Mouse (Mus musculus) E14TG2a.4 (cell line): ENCODE results near the gene Galr2.

Experiments used
- H3K27me3 ChIP-seq: 2 replicates; pipeline ENCODE4 v1.6.1; 2014; ENCODE audit warnings: low read length, control low read depth; ENCODE audit not compliant: insufficient read depth
- H3K36me3 ChIP-seq: 2 replicates; pipeline ENCODE4 v1.6.1; 2014; ENCODE audit warnings: low read length, control low read depth; ENCODE audit not compliant: insufficient read depth
- H3K4me1 ChIP-seq: replicated peaks from 2 replicates; pipeline ENCODE4 v1.6.1; 2014; ENCODE audit warnings: low read depth, low read length, control low read depth
- H3K4me3 ChIP-seq: replicated peaks from 2 replicates; pipeline ENCODE4 v1.5.1; 2014; ENCODE audit warnings: mild to moderate bottlenecking, low read length
- H3K9me3 ChIP-seq: 2 replicates; pipeline ENCODE4 v1.6.1; 2014; ENCODE audit warnings: low read length, control low read depth
- CTCF ChIP-seq: conservative IDR thresholded peaks from 2 replicates; pipeline ENCODE4 v1.5.1; 2014; ENCODE audit warnings: low read length
- NANOG ChIP-seq: IDR thresholded peaks from 2 replicates; pipeline ENCODE4 v1.6.1; 2014; ENCODE audit warnings: borderline replicate concordance, low read length, mixed read lengths
- POU5F1 ChIP-seq: IDR thresholded peaks from 2 replicates; pipeline ENCODE4 v1.6.1; 2014; ENCODE audit warnings: low read length, borderline replicate concordance

Galr2 gene

GRCm38 (mm10) chr11:116247502-116248222 lies 33.1 kb upstream of the Galr2 start:
- H3K4me1 ChIP-seq: peaks cover 51% of the 10 kb centered on the region
- H3K36me3 ChIP-seq: peaks cover 98% of the 10 kb centered on the region
- no peaks in the 10 kb centered on the region for H3K27me3 ChIP-seq
- no peak overlapping the region for H3K4me3 ChIP-seq
- TF ChIP-seq POU5F1 (no peak), NANOG (no peak), CTCF (no peak)
- H3K9me3 ChIP-seq: no peaks in the 10 kb centered on the region

GRCm38 (mm10) chr11:116250898-116251297 lies 29.8 kb upstream of the Galr2 start:
- no peak for TF ChIP-seq CTCF
- no peak for TF ChIP-seq NANOG
- no peak for TF ChIP-seq POU5F1
- Histone ChIP-seq H3K9me3 (no peaks in the 10 kb centered on the region), H3K4me1 (peaks cover 30% of the 10 kb centered on the region), H3K4me3 (no peak overlapping the region), H3K27me3 (no peaks in the 10 kb centered on the region), H3K36me3 (peaks cover 99% of the 10 kb centered on the region)

- H3K36me3 ChIP-seq: peaks cover 94% of the 10 kb centered on the region
These were observed 27.6 kb upstream of the Galr2 start for GRCm38 (mm10) chr11:116253076-116253600.

GRCm38 (mm10) chr11:116254627-116255026 lies 26.1 kb upstream of the Galr2 start:
- Histone ChIP-seq H3K27me3 (no peaks in the 10 kb centered on the region), H3K36me3 (peaks cover 94% of the 10 kb centered on the region), H3K9me3 (no peaks in the 10 kb centered on the region), H3K4me1 (peaks cover 6% of the 10 kb centered on the region), H3K4me3 (no peak overlapping the region)
- no peak for TF ChIP-seq NANOG
- no peak for TF ChIP-seq POU5F1
- no peak for TF ChIP-seq CTCF

More at GRCm38 (mm10) chr11:116253076-116253600, 27.6 kb upstream of the Galr2 start:
- Histone ChIP-seq H3K4me3 (no peak overlapping the region), H3K4me1 (peaks cover 13% of the 10 kb centered on the region), H3K27me3 (no peaks in the 10 kb centered on the region), H3K9me3 (no peaks in the 10 kb centered on the region)
- TF ChIP-seq POU5F1 (no peak), NANOG (no peak), CTCF (no peak)

- TF ChIP-seq CTCF (no peak), NANOG (no peak), POU5F1 (no peak)
- Histone ChIP-seq H3K27me3 (no peaks in the 10 kb centered on the region), H3K36me3 (peaks cover 94% of the 10 kb centered on the region)
These were observed 25.4 kb upstream of the Galr2 start for GRCm38 (mm10) chr11:116255090-116255981.

GRCm38 (mm10) chr11:116255982-116256675 lies 24.6 kb upstream of the Galr2 start:
- no peaks in the 10 kb centered on the region for H3K27me3 ChIP-seq
- TF ChIP-seq POU5F1 (no peak), NANOG (no peak), CTCF (no peak)
- peaks cover 94% of the 10 kb centered on the region for H3K36me3 ChIP-seq
- peaks cover 6% of the 10 kb centered on the region for H3K4me1 ChIP-seq
- H3K9me3 ChIP-seq: no peaks in the 10 kb centered on the region
- H3K4me3 ChIP-seq: no peak overlapping the region

More at GRCm38 (mm10) chr11:116255090-116255981, 25.4 kb upstream of the Galr2 start:
- H3K9me3 ChIP-seq: no peaks in the 10 kb centered on the region
- peaks cover 6% of the 10 kb centered on the region for H3K4me1 ChIP-seq
- no peak overlapping the region for H3K4me3 ChIP-seq

- Histone ChIP-seq H3K36me3 (peaks cover 93% of the 10 kb centered on the region), H3K9me3 (no peaks in the 10 kb centered on the region), H3K27me3 (no peaks in the 10 kb centered on the region), H3K4me3 (no peak overlapping the region), H3K4me1 (peaks cover 8% of the 10 kb centered on the region)
- TF ChIP-seq CTCF (no peak), NANOG (no peak), POU5F1 (no peak)
These were observed 21.3 kb upstream of the Galr2 start for GRCm38 (mm10) chr11:116259461-116259860.
